Mouse (Mus musculus) E14TG2a.4 (cell line): ENCODE data around the gene Platr17.
"Not testable (repeated sequence)": the region's sequence is repeated elsewhere in the genome, so short reads cannot be mapped to it uniquely, and the experiment has no call there.

Experiments used
- H3K27me3 ChIP-seq: 2 replicates; pipeline ENCODE4 v1.6.1; 2014; ENCODE audit warnings: low read length, control low read depth; ENCODE audit not compliant: insufficient read depth
- H3K36me3 ChIP-seq: 2 replicates; pipeline ENCODE4 v1.6.1; 2014; ENCODE audit warnings: low read length, control low read depth; ENCODE audit not compliant: insufficient read depth
- H3K4me1 ChIP-seq: replicated peaks from 2 replicates; pipeline ENCODE4 v1.6.1; 2014; ENCODE audit warnings: low read depth, low read length, control low read depth
- H3K4me3 ChIP-seq: replicated peaks from 2 replicates; pipeline ENCODE4 v1.5.1; 2014; ENCODE audit warnings: mild to moderate bottlenecking, low read length
- H3K9me3 ChIP-seq: 2 replicates; pipeline ENCODE4 v1.6.1; 2014; ENCODE audit warnings: low read length, control low read depth
- CTCF ChIP-seq: conservative IDR thresholded peaks from 2 replicates; pipeline ENCODE4 v1.5.1; 2014; ENCODE audit warnings: low read length
- NANOG ChIP-seq: IDR thresholded peaks from 2 replicates; pipeline ENCODE4 v1.6.1; 2014; ENCODE audit warnings: borderline replicate concordance, low read length, mixed read lengths
- POU5F1 ChIP-seq: IDR thresholded peaks from 2 replicates; pipeline ENCODE4 v1.6.1; 2014; ENCODE audit warnings: low read length, borderline replicate concordance

Gene Platr17

DNA sequence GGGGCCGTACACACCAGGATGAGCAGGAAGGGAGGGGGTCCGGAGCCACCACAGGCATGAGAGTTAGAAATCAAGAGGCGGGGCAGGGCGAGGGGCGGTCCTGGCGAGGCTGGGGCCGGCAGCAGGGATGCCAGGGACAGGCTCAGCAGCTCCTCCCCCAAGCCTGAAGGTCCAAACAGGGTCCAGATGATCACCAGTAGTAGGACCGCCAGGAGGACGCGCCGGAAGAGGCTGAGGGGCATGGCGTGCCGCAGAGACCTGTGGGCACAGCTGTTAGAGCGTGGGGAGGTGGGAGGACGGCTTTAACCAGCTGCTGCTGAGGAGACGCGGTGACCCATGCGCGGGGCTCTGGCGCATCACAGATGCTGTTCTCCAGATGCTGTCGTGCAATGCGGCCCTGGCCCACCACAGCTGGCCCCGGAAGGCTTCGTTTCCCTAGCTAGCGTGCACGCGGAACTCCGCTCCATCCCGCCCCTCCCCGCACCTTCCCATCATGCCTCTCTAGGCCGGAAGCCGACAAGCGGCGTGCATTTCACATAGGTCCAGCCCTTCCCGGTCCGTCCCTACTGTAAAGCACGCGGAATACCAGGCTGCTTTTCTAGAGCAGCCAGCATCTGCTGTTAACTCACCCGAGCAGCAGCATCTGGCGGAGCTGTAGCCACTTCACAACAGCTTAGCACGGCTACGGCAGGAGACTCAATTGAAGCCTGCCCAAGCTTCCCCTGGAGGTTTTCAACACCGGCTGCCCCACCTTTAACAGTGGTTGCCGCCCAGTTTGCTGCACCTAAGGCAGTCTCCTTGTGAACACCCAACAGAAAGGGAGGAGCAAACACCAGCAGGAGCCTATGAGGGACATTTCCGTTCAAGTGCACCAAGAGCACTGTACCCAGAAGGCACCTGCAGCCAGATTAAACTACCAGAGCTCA lies 46.3 kb downstream of the Platr17 start, which contains the start of gene B3galt4:
Gene B3galt4 (minus strand): TSS at position 468 of the 926 bp plus-strand sequence.
- H3K27me3 ChIP-seq = no peaks in the 10 kb centered on the region
- TF ChIP-seq CTCF (no peak), POU5F1 (no peak), NANOG (peak; percentile 50; the same call in 1 of the 2 replicates)
- H3K9me3 ChIP-seq = no peaks in the 10 kb centered on the region
- peak within 1 kb of the TSS; percentile 95 for H3K4me3 ChIP-seq
- H3K4me1 ChIP-seq = peaks cover 66% of the 10 kb centered on the region
- peaks cover 83% of the 10 kb centered on the region for H3K36me3 ChIP-seq

DNA sequence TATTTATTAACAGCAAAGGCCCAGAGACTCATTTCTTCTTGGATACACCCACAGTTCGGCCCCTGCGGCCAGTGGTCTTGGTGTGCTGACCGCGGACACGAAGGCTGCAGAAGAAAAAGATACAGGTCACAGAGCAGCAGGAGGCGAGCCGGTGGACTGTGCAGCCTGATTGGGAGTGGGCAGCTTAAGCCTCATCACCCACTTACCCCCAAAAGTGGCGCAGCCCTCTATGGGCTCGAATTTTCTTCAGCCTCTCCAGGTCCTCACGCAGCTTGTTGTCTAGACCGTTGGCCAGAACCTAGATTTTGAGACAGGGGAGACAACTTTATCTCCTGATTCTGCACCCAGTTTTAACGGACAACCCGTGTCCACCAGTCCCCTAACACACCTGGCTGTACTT lies 47.1 kb downstream of the Platr17 start:
- not testable (repeated sequence) for H3K9me3 ChIP-seq, H3K27me3 ChIP-seq
- Histone ChIP-seq H3K4me1 (peaks cover 72% of the 10 kb centered on the region), H3K4me3 (peak overlapping the region; percentile 95), H3K36me3 (peaks cover 75% of the 10 kb centered on the region)

GRCm38 (mm10) chr17:33952879-33953278 lies 47.9 kb downstream of the Platr17 start:
- H3K36me3 ChIP-seq = peaks cover 74% of the 10 kb centered on the region
- H3K4me1 ChIP-seq = peaks cover 70% of the 10 kb centered on the region
- H3K9me3 ChIP-seq = no peaks in the 10 kb centered on the region
- H3K27me3 ChIP-seq = no peaks in the 10 kb centered on the region
- peak overlapping the region; percentile 95 for H3K4me3 ChIP-seq
- no peak for TF ChIP-seq POU5F1
- no peak for TF ChIP-seq NANOG
- TF ChIP-seq CTCF = no peak

- H3K4me3 ChIP-seq = peak overlapping the region; percentile 95
- H3K4me1 ChIP-seq = peaks cover 66% of the 10 kb centered on the region
- TF ChIP-seq NANOG (no peak), POU5F1 (no peak), CTCF (no peak)
- peaks cover 74% of the 10 kb centered on the region for H3K36me3 ChIP-seq
- no peaks in the 10 kb centered on the region for H3K9me3 ChIP-seq
- H3K27me3 ChIP-seq = no peaks in the 10 kb centered on the region
Observed at GRCm38 (mm10) chr17:33953310-33953709, 48.4 kb downstream of the Platr17 start.

GRCm38 (mm10) chr17:33953961-33954565 lies 49.1 kb downstream of the Platr17 start:
- Histone ChIP-seq H3K4me3 (peak overlapping the region; percentile 95), H3K27me3 (no peaks in the 10 kb centered on the region), H3K9me3 (no peaks in the 10 kb centered on the region), H3K4me1 (peaks cover 58% of the 10 kb centered on the region), H3K36me3 (peaks cover 74% of the 10 kb centered on the region)
- no peak for TF ChIP-seq CTCF
- no peak for TF ChIP-seq NANOG
- TF ChIP-seq POU5F1 = no peak

DNA sequence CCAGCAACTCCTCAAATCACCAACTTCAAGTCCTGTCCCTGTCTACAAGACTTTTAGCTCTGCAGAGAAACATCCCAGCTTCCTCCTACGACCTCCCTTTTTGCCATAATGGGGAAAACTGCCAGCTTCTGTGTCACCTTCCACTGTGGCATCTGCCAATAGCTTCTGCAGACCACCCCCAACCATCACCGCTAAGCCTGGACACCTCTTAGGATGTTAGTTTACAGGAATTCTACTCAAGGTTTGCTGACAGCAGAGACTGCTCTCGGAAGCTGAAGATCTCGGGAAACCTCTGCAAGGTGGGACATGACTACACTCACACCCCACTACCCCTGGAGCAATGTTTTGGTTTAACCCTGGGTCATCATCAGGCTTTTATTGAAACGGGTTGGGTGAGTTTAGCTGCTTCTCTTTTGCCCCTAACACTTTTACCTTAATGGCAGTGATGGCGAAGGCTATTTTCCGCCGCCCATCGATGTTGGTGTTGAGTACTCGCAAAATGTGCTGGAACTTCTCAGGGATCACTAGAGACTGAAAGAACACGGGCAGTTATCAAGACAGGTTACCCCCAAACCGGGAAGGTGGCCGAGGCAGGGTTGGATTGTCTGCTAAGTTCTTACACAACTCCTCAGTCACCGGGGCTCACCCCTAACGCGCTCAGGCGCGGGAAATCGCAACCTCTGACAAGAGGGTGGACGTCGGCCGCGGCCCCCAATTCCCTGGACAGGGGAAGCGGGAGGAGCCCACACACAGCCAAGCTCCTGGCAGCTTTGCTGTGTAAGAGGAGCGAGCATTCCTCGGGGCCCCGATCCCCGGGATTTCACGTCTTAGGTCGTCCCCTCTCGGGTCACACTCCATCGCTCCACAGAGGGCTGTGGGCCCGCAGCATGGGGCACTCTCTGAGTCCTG lies 50.0 kb downstream of the Platr17 start:
- Histone ChIP-seq H3K4me3 (peak overlapping the region; percentile 95), H3K36me3 (peaks cover 74% of the 10 kb centered on the region), H3K9me3 (no peaks in the 10 kb centered on the region), H3K27me3 (no peaks in the 10 kb centered on the region), H3K4me1 (peaks cover 54% of the 10 kb centered on the region)
- TF ChIP-seq CTCF (no peak), POU5F1 (no peak), NANOG (no peak)

GRCm38 (mm10) chr17:33955555-33956214 lies 50.8 kb downstream of the Platr17 start, which contains the start of the genes Vps52 and Rps18:
Gene Vps52, plus strand, starts transcription at chr17:33955812.
Gene Rps18, minus strand, starts transcription at chr17:33956001.
- Histone ChIP-seq H3K9me3 (no peaks in the 10 kb centered on the region), H3K27me3 (no peaks in the 10 kb centered on the region), H3K36me3 (peaks cover 74% of the 10 kb centered on the region), H3K4me3 (peak within 1 kb of the TSS; percentile 95), H3K4me1 (peaks cover 48% of the 10 kb centered on the region)
- TF ChIP-seq CTCF (no peak), POU5F1 (no peak; the same call in 1 of the 2 replicates), NANOG (no peak)
